ENCODE assay signal across 8 mouse cellular contexts in the genomic region with DNA sequence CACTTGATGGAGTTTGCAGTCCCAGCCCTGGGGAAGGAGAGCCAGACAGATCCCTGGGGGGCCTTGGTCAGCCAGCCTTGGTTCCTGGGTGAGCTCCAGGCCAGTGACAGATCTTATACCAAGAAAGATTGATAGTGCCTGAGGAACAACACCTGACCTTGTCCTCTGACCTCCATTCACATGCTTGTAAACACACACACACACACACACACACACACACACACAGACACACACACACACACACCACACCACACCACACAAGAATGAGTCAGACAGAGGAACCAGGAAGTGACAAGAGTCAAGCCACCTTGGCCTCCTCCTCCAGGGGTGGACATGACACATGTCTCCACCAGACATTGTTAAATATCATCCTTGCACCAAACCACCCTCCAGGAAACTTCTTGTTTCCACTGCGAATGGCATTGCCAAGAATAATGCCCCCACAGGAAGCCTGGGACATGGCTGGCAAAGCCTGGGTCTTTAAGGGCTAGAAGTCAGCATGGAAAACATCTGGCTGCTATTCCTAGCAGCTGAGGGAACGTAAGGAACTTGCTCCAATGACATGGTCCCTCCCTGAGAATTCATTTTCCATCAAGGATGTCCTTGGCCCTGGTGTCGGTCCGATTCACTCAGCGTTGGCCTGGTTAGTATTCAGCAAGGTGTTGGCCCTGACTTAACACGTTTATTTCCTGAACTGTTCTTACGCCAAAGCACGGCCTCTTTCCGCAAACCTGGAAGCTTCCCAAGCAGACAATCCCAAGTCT.
DNase-seq lines count a peak whose midpoint lies in the region; ATAC-seq and TF ChIP-seq lines count a peak whose summit lies in the region.

No protein-coding gene starts in this region.

- H3K9ac ChIP-seq in intestine, postnatal 0 days (ENCODE audit: low read depth, low read length) = no peak overlapping the region
- H3K9ac ChIP-seq in intestine, embryonic 16.5 days (ENCODE audit: low read depth, low read length) = no peak overlapping the region
- H3K9ac ChIP-seq in heart, embryonic 16.5 days (ENCODE audit: low read length) = no peak overlapping the region
- no peak overlapping the region for H3K9ac ChIP-seq in neural tube, embryonic 15.5 days (replicated peaks)

- H3K4me3 ChIP-seq in intestine, postnatal 0 days (ENCODE audit: low read depth, low read length) = no peak overlapping the region
- H3K4me3 ChIP-seq in intestine, embryonic 16.5 days (ENCODE audit: low read length) = no peak overlapping the region
- H3K4me3 ChIP-seq in heart, embryonic 16.5 days (ENCODE audit: low read length) = no peak overlapping the region
- H3K4me3 ChIP-seq in neural tube, embryonic 15.5 days (replicated peaks) = no peak overlapping the region

- WGBS in intestine, postnatal 0 days = 80% methylated on average over 9 of the region's 9 CpGs
- 76% methylated on average over 9 of the region's 9 CpGs for WGBS in intestine, embryonic 16.5 days
- 74% methylated on average over 9 of the region's 9 CpGs for WGBS in heart, embryonic 16.5 days
- WGBS in neural tube, embryonic 15.5 days = 76% methylated on average over 9 of the region's 9 CpGs

- peak; percentile 78 for DNase-seq in adrenal gland, postnatal 14 days
- peak; percentile 59 for DNase-seq in lung, postnatal 36 days
- no peak for DNase-seq in thymus, postnatal 4 days
- DNase-seq in c-Kit-positive CD71-positive TER-119-positive erythroid progenitor cells, embryonic 14.5 days (ENCODE audit: low spot score) = no peak

- no peak overlapping the region for H3K4me2 ChIP-seq in intestine, postnatal 0 days (replicated peaks; ENCODE audit: low read depth)
- H3K4me2 ChIP-seq in intestine, embryonic 16.5 days (ENCODE audit: low read depth, low read length) = no peak overlapping the region
- no peak overlapping the region for H3K4me2 ChIP-seq in heart, embryonic 16.5 days (ENCODE audit: low read depth, low read length)
- H3K4me2 ChIP-seq in neural tube, embryonic 15.5 days = no peak overlapping the region

- TF ChIP-seq CTCF in intestine, postnatal 0 days (IDR thresholded peaks at IDR 0.05; ENCODE audit: low read depth) = no peak

- no peaks in the 10 kb centered on the region for H3K4me1 ChIP-seq in intestine, postnatal 0 days (replicated peaks; ENCODE audit: control insufficient read depth, insufficient read depth, low read length)
- no peaks in the 10 kb centered on the region; the same call in 1 of the 2 replicates for H3K4me1 ChIP-seq in intestine, embryonic 16.5 days (ENCODE audit: control insufficient read depth, insufficient read depth, low read length)
- H3K4me1 ChIP-seq in heart, embryonic 16.5 days (ENCODE audit: control insufficient read depth, insufficient read depth, low read length) = no peaks in the 10 kb centered on the region
- H3K4me1 ChIP-seq in neural tube, embryonic 15.5 days = 0 out of 2 replicates have a peak, but pooled peaks cover 2% of the 10 kb centered on the region

- peak; percentile 31; the same call in 1 of the 2 replicates for ATAC-seq in intestine, postnatal 0 days
- ATAC-seq in intestine, embryonic 16.5 days = no peak
- no peak; the same call in 1 of the 2 replicates for ATAC-seq in heart, embryonic 16.5 days (replicated peaks; ENCODE audit: extremely low read depth, insufficient read depth, low FRiP score)
- ATAC-seq in neural tube, embryonic 15.5 days (ENCODE audit: low FRiP score) = no peak

- H3K9me3 ChIP-seq in intestine, postnatal 0 days (ENCODE audit: control insufficient read depth) = no peaks in the 10 kb centered on the region
- H3K9me3 ChIP-seq in intestine, embryonic 16.5 days (ENCODE audit: control insufficient read depth, low read length) = no peaks in the 10 kb centered on the region
- no peaks in the 10 kb centered on the region for H3K9me3 ChIP-seq in heart, embryonic 16.5 days (replicated peaks; ENCODE audit: control insufficient read depth, low read length)
- no peaks in the 10 kb centered on the region for H3K9me3 ChIP-seq in neural tube, embryonic 15.5 days (replicated peaks)

- no peak overlapping the region for H3K27ac ChIP-seq in intestine, postnatal 0 days (ENCODE audit: low read depth, low read length)
- H3K27ac ChIP-seq in intestine, embryonic 16.5 days (ENCODE audit: low read length) = no peak overlapping the region; the same call in 1 of the 2 replicates
- peak overlapping the region; percentile 55 for H3K27ac ChIP-seq in heart, embryonic 16.5 days (ENCODE audit: low read length)
- H3K27ac ChIP-seq in neural tube, embryonic 15.5 days (replicated peaks) = no peak overlapping the region

- no peaks in the 10 kb centered on the region for H3K36me3 ChIP-seq in intestine, postnatal 0 days (ENCODE audit: control insufficient read depth, insufficient read depth)
- H3K36me3 ChIP-seq in intestine, embryonic 16.5 days (ENCODE audit: control insufficient read depth, insufficient read depth, low read length) = peaks cover 4% of the 10 kb centered on the region; the same call in 1 of the 2 replicates
- no peaks in the 10 kb centered on the region for H3K36me3 ChIP-seq in heart, embryonic 16.5 days (ENCODE audit: control insufficient read depth, insufficient read depth)
- no peaks in the 10 kb centered on the region for H3K36me3 ChIP-seq in neural tube, embryonic 15.5 days

- no peaks in the 10 kb centered on the region for H3K27me3 ChIP-seq in intestine, postnatal 0 days (replicated peaks; ENCODE audit: control insufficient read depth, insufficient read depth, low read length)
- no peaks in the 10 kb centered on the region for H3K27me3 ChIP-seq in intestine, embryonic 16.5 days (replicated peaks; ENCODE audit: control insufficient read depth, insufficient read depth, low read length)
- H3K27me3 ChIP-seq in heart, embryonic 16.5 days (ENCODE audit: control insufficient read depth, insufficient read depth, low read length) = no peaks in the 10 kb centered on the region
- no peaks in the 10 kb centered on the region for H3K27me3 ChIP-seq in neural tube, embryonic 15.5 days (replicated peaks)

Comparison
In these comparisons a context has a peak if more than half of its experiments do, and no peak if none do; other contexts are left out.
1. DNase-seq: peak in adrenal gland, postnatal 14 days (single experiment) and lung, postnatal 36 days (single experiment); none in thymus, postnatal 4 days (single experiment) and c-Kit-positive CD71-positive TER-119-positive erythroid progenitor cells, embryonic 14.5 days (single experiment).